Mouse (Mus musculus) naive thymus-derived CD4-positive, alpha-beta T cell, adult 2 months (primary cell): ENCODE results near the gene Clic6.

Experiments used
- DNase-seq: peaks from one replicate; pipeline ENCODE4 v3.0.0-alpha.2; 2011; ENCODE audit warnings: low read depth

Gene Clic6

DNA sequence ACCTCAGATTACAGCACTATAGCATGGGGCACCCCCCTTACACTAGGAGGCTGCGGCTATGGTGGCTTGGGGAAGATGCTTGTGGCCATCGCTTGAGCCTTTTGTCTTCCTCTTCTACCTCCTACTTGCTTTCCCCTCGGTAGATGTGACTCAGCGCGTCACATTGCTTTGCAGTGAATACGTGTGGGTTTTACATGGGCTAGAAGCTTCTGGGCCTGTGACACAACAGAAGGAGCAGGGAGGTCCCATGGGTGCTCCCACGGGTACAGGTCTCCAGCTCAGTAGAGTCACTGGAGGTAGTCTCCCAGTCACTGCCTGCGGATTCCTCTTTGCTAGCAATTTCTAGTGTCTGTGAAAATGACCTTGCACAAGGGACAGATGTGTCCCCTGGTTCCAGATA lies 39.1 kb downstream of the Clic6 start:
- no peak for DNase-seq

DNA sequence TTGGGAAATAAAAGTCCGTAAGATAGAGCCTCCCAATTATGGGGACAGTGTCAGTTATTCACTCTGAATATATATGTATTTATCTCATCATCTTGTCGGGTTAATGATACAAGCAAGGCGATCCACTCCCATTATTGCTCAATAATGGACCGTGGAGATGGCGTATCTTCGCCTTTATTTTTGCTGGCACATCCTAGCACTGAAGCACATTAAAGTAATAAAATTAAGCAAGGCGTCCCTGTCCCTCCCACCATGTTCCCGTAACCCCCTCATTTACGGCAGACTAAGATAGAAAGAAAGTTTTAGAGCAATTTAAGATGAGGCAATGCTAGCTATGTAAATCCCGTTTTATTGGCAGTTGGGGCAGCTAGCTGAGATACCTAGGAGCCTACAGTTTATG lies 40.4 kb downstream of the Clic6 start:
- no peak for DNase-seq

DNA sequence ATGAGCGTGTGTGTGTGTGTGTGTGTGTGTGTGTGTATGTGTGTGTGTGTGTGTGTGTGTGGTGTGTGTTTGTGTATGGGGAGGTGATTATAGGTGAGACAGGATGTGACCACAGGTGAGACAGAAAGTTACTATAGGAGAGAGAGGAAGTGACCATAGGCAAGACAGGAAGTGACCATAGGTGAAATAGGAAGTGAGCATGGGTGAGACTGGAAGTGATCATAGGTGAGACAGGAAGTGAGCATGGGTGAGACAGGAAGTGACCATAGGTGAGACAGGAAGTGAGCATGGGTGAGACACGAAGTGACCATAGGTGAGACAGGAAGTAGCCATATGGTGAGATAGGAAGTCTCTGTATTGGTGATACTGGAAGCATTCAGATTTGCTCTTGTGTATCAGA lies 49.7 kb downstream of the Clic6 start:
- no peak for DNase-seq

DNA sequence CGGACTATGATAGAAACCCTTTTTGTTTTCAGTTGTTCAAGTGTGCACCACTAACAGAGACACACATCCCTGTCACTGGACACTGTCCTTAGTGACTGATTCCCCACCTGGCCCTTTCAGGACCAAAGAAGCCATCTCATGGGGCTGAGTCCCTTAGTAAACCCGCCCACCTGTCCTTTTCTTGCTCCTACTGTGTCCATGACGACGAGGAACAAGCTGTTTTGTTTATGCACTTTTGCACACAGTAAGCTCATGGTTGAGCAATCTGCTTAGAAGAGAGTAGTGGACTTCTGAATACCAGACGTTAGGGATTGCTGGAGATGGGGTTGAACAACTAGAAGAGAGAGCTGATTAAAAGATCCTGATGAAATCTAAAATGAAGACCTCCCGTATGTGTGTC lies 52.8 kb downstream of the Clic6 start:
- DNase-seq = no peak

DNA sequence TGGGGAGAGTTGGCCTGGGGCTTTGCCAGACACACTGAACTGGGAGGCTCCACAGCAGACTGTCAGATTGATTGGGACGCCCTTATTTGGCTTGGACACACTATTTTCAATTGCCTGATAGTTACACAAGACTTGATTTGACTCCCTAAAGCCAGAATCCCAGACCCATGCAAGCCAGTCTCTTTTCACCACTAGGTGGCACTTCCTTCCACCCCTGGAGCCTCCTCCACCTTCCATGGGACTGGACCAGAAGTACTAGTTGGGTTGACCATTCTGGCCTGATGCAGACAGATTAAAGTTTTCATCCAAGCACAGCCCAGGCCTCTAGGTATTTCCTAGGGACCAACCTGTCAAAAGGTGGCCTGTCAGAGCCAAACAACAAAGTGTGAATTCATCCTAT lies 58.7 kb downstream of the Clic6 start:
- peak; percentile 41 for DNase-seq

DNA sequence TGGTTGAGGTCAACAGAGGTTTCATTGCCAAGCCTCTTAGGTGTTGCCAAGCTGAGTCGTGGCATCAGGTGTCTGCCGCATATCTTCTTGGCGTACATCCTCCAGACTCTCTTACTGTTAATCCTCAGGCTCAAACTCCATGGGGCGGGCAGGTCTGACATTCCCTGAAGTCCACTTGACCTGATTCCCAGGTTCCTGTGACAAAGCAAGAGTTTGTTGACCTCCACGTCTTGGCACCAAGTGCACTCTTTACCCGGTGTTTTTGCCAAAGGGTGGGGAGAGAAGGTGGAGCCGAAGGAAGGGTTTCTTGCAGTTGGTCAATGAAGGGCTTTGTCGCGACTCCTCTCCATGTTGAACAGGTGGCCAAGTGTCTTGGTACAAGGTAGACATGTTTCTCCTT lies 63.1 kb downstream of the Clic6 start:
- no peak for DNase-seq

DNA sequence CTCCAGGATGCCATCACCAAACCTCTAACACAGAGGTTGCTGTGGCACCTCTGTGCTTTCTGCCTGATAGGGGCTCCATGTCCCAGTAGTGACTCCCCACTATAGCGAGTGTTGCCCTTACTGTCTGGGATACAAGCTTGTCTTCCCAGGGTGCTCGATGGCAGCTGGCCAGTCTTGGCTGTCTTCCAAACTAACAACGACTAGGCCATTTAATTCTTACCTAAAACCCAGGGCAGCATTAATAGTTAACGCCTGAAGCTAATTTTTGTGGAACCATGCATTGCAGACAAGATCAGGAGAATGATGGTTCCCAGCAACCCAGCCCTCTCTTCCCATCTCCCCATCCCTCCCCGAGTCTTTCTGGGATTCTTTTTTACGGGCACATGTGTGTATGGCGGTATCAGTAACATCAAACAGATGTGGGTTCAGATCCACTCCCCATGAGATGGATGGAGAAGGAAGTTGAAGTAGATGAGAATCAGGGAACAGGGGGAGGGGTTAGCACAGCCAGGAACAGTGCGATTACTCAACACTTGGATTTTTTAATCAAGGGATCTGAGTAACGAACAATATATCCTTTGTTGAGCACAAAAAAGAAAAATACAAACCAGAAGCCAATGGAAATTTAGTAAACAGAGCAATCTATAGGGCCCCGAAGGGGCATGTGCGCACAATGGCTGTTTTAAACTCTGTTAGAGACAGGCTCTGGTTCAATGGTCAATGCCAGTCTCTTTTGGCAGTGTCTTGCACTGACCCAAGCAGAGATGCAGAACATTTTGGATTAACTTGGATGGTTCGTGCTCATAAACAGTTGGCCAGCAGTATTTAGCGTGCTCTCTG lies 66.0 kb downstream of the Clic6 start:
- no peak for DNase-seq

DNA sequence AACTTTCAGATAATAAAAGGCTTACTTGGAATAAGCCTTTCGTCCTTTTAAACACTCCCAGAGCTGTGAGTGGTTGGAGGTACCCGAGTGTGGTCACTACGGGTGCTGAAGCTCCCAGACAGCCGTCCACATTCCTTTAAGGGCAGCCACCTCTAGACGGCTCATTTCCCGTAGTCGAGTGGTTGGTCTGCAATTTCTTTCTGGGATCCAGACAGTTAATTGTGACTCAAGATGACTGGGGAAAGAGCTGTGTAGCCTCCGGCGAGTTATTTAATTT lies 66.5 kb downstream of the Clic6 start:
- no peak for DNase-seq

DNA sequence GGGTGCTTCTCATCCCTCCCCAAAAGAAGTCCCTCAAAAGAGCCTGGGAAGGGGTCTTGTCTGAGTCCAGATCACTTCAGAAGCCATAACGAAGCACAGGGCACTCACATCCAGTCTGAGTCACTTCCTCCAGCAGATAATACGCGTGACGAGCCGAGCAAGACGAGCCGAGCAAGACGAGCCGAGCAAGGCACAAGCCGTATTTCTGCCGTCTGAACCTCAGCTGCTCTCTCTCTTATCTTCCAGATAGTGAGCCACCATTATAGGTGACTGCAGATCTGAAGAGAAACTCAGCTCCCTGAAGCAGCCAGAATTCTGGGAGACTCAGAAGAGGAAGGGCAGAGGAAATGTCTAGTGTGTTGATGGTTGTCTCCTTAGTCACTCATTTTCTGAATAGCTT lies 67.3 kb downstream of the Clic6 start:
- DNase-seq = no peak

DNA sequence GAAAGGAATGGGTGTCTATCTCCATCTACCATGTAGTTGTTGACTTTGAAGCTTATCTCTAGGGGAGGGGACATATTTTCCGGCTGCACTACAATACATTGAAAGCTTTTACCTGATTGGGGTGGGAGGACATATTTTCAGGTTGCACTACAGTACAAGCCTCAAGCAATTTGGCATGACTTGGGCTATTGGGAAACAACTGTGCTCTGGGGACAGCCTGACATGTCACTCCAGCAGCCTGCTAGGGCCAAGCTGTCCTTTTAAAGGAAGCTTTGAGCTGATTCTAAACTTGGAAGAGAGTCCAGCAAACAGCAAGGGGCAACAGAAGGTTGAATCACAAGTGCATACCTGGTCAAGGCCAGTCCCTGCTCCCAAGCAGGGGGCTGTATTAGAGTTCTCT lies 69.5 kb downstream of the Clic6 start:
- DNase-seq = no peak

DNA sequence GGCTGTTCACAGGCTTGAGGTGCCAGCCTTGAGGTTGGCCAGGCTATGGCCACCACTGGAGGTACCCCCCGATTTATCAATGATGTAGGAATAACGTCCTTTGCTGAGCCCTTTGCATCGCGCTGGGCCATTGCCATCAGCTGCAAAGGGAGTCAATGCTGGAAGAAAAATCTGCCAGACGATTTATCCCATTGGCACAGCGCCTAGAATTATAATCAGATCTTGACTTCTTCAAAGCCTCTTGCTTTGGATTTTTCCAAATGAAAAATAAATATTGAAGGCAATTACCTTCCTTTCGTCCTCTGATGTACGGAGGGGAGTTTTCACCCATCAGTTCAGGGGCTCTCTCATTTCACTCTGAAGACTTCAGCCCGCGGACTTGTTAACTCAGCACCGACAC lies 79.8 kb downstream of the Clic6 start:
- no peak for DNase-seq

DNA sequence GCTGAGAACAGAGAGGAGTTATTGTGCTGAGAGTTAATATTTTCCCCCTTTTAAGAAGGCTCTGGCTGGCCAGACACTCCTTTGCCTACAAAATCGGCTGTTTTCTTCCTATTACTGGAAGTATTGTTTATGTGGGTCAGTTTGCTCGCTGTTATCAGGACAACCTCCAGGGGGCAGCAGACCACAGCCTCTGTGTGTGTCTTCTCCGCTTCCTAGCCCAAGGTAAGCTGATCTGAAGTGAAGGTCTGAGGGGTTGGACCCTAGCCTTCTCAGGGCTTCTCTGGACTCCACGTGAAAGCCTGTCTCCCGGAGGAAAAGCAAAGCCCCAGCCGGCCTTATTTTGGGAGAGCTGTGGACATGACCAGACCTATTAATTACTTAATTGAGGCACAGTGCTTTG lies 80.2 kb downstream of the Clic6 start:
- peak; percentile 89 for DNase-seq

DNA sequence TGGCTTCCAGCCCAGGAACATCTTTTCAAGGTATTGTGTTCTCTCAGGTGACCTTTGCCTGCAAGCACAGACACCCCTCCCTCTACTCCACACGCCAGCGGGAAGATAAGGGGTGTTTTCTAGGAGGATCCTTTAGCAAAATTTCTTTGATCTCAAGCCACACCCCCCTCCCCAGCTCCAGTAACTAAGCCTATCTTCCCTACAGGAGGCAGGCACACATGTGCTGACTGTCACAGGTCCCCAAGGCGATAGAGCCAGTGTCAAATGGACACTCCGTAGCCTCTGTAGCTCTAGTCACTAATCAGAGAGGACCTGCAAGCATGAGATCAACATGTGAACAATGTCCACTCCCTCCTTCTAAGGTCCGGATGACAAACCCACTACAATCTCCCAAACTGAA lies 80.6 kb downstream of the Clic6 start:
- no peak for DNase-seq

DNA sequence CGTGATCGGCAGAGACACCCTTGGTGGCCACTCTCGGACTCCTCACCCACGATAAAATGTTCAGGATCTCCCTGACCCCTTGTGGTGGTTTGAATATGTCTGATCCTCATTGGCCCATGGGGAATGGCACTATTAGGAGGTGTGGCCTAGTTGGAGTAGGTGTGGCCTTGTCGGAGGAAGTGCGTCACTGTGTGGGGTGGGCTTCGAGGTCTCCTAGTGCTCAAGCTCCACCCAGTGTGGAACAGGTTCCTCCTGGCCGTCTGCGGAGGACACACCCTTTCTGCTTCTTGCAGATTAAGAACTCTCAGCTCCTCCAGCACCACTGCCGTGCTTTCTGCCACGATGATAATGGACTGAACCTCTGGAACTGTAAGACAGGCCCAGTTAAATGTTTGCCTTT lies 85.7 kb downstream of the Clic6 start:
- no peak for DNase-seq

DNA sequence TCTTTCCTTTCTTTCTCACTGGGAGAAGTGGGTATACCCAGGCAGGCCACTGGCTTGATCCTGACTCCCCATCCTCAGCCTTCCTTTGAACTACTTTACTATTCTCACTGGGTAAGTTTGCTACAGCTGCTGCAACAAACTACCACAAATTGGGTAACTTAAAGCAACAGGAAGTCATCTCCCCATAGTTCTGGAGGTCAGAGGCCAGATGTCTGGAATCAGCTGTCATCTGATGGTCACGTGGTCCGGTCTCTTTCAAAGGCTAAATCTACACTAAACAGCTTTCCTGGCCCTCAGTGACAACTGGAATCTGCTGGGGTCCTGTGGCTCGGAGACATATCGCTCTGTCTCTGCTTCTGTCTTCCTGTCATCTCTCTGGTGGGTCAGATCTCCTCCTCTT lies 87.7 kb downstream of the Clic6 start:
- no peak for DNase-seq

DNA sequence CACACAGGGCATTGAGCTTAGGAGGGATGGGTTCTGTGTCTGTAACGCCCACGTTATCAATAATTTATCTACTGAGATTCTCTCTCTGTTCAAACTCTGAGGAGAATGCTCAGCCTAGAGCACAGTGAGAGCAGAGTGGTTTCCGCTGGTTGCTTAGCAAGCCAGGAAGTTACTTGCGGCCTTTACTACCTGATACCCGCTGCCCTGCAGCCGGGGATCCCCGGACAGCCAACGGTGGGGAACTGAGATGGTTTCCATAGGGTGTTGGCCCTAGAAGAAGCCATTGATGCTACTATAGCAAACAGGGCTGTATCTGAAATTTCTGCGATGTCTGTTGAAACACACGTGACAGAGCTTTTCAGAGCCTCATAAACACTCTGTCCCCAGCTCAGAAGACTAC lies 90.3 kb downstream of the Clic6 start:
- DNase-seq = peak; percentile 42

DNA sequence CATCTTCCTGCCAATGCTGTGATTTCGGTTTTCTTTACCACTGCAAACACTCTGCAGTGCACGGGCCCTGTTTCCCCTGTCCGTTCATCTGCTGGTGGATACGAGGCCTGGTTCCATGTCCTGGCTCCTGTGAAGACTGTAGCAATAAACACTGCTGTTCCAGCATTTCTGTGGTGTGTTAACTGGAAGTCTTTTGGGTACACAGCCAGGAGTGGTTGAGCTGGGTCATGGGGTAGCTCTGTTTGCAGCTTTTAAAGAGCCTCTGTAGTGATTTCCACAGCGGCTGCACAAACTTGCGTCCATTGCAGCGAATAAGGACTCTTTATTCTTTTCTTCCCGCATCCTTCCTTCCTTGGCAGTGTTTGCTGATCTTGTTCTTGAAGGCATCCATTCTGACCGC lies 91.8 kb downstream of the Clic6 start:
- DNase-seq = no peak

DNA sequence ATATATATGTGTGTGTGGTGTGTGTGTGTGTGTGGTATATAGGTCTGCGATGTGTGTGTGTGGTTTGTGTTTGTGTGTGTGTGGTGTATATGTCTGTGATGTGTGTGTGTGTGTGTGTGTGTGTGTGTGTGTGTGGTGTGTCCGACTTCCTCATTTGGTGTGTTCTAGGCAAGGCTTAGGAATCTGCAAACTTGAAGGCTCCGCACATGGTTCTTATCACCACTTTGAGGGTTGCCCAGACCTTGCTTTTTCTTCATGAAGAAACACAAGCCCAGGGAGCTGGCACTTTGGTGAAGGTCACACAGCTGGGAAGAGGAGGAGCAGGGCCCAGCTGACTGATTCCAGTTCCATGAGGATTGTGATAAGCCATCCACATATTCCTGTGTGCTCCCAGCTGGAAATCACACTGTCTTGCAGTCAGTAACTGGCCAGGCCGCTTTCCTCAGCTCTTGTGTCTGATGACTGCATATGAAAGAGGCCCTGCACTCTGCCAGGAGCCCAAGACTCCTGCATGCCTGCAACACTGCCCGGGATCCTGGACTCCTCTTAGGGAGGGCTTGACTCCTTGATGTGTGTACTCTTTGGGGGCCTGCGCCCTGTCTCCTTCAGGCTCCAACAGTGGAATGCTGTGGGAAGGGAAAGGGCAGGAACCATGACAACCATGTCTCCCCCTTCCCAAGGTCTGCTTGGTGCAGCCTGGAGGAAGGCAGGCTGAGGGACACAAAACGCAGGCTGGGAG lies 93.5 kb downstream of the Clic6 start:
- DNase-seq = no peak

DNA sequence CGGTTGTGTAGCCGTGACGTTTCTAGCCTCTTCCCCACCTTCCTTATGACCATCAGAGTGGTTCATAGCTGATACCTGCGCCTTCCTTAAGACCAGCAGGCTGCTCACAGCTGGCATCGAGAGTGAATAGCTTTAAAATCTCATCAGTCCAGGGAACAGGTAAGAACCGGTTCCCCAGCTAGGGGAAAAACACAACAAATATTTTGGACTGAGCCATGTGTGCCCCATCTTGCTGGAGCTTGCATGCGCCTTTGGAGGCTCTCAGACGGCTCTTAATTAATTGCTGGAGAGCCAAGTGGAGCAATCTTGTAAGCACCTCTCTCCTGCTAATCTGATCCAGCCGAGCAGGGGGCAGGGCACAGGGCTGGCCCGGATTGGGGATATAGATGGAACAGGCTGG lies 95.4 kb downstream of the Clic6 start:
- no peak for DNase-seq

DNA sequence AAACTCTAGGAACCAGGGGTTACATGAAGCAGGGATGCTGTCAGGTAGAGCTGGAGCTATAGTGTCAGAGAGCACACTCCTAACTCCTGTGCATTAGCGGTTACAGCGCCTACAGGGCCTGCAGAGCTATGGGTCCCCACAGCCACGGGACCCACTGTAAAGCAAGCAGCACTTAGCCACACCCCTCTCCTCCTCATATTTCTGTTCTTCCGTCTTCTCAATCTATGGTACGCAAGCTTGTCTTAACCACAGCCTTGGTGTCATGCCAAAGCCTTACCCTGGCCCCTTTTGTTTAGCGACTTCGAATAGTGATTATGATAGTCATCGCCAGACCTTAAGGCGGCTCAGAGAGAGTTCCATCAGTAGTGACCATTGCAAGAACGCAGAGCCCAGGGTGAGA lies 96.2 kb downstream of the Clic6 start:
- DNase-seq = peak; percentile 19

DNA sequence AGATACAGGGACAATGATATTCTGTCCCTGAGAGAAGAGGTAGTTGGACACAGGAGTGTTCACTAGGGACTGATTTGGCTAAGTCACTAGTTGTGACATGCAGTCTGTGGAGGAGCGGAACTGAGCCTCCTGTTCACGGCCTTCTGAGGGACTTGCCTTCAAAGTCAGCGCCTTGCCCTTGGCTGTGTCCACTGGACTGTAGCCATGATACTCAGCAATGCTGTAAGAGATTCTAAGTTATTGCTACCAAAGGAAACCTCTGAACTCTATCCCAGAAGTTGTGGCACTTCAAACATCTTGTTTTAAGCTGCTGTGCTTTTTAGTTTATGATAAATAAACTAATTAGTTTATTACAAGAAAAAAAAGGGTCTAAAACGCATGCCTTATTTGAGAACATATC lies 102.3 kb downstream of the Clic6 start:
- DNase-seq = no peak
